ENCODE assay signal across 8 mouse cellular contexts in the genomic region with DNA sequence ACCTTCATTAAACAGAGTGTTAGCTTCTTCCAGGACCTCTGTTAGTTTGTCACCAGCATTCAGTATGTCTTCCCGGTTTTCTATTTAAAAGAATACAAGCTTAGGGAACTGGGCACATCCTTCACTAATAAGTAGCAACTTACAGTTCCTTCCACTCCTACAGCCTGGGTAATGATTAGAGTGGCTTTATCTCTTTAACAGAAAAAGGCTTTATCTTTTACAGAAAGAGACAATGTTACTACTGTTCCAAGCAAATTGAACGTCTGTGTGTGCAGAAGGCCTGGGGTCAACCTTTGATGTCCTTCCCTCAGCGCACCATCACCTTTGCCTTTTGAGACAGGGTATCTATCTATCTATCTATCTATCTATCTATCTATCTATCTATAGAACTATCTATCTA. TPM values are rescaled to one million over a fixed set of nuclear protein-coding genes. Genes with fewer than 3 reads are reported as not detected.
DNase-seq lines count a peak whose midpoint lies in the region; ATAC-seq and TF ChIP-seq lines count a peak whose summit lies in the region.

No protein-coding gene starts in this region.

- no peak for TF ChIP-seq CTCF in E14TG2a.4 (conservative IDR thresholded peaks at IDR 0.05; ENCODE audit: low read length)
- TF ChIP-seq CTCF in forebrain, postnatal 0 days (IDR thresholded peaks at IDR 0.05; ENCODE audit: low read depth): no peak
- no peak for TF ChIP-seq CTCF in liver, postnatal 0 days (IDR thresholded peaks at IDR 0.05; ENCODE audit: low read depth)

- 0 out of 2 replicates have a peak, but pooled peaks cover 3% of the 10 kb centered on the region for H3K9me3 ChIP-seq in heart, embryonic 12.5 days (replicated peaks)
- no peaks in the 10 kb centered on the region for H3K9me3 ChIP-seq in E14TG2a.4 (ENCODE audit: low read length)
- no peaks in the 10 kb centered on the region for H3K9me3 ChIP-seq in forebrain, postnatal 0 days (ENCODE audit: low read length)
- no peaks in the 10 kb centered on the region for H3K9me3 ChIP-seq in liver, postnatal 0 days (ENCODE audit: low read length)

- H3K4me1 ChIP-seq in heart, embryonic 12.5 days (replicated peaks): peaks cover 19% of the 10 kb centered on the region
- H3K4me1 ChIP-seq in E14TG2a.4 (replicated peaks; ENCODE audit: low read depth, low read length): peaks cover 58% of the 10 kb centered on the region
- H3K4me1 ChIP-seq in forebrain, postnatal 0 days (ENCODE audit: insufficient read depth): peaks cover 4% of the 10 kb centered on the region
- peaks cover 16% of the 10 kb centered on the region for H3K4me1 ChIP-seq in liver, postnatal 0 days (ENCODE audit: insufficient read depth)

- H3K36me3 ChIP-seq in heart, embryonic 12.5 days: peaks cover 39% of the 10 kb centered on the region
- peaks cover 51% of the 10 kb centered on the region for H3K36me3 ChIP-seq in E14TG2a.4 (ENCODE audit: insufficient read depth, low read length)
- no peaks in the 10 kb centered on the region for H3K36me3 ChIP-seq in forebrain, postnatal 0 days (ENCODE audit: insufficient read depth)
- peaks cover 34% of the 10 kb centered on the region for H3K36me3 ChIP-seq in liver, postnatal 0 days (replicated peaks; ENCODE audit: insufficient read depth, low read length)

- no peak for DNase-seq in heart, postnatal 4 days
- DNase-seq in forebrain, postnatal 0 days: no peak
- no peak for DNase-seq in liver, postnatal 0 days
- no peak for DNase-seq in layer of hippocampus, postnatal 25 days (ENCODE audit: extremely low spot score in 1 of 2, low spot score in 1 of 2)
- DNase-seq in gastrocnemius, adult 8-10 months (ENCODE audit: low spot score in 2 of 2): no peak
- DNase-seq in embryo, embryonic 9.5 days (ENCODE audit: extremely low spot score): no peak

- no peak for ATAC-seq in heart, embryonic 12.5 days (ENCODE audit: insufficient number of reproducible peaks, low FRiP score)
- no peak for ATAC-seq in forebrain, postnatal 0 days
- no peak for ATAC-seq in liver, postnatal 0 days

- peak overlapping the region; percentile 100 for H3K27ac ChIP-seq in heart, embryonic 12.5 days (ENCODE audit: poor library complexity, severe bottlenecking)
- H3K27ac ChIP-seq in forebrain, postnatal 0 days (ENCODE audit: low read depth, low read length): no peak overlapping the region
- peak overlapping the region; percentile 97 for H3K27ac ChIP-seq in liver, postnatal 0 days (ENCODE audit: low read depth)

- H3K9ac ChIP-seq in heart, embryonic 12.5 days: peak overlapping the region; percentile 98
- H3K9ac ChIP-seq in forebrain, postnatal 0 days: peak overlapping the region; percentile 72
- peak overlapping the region; percentile 88 for H3K9ac ChIP-seq in liver, postnatal 0 days (replicated peaks)

- H3K27me3 ChIP-seq in heart, embryonic 12.5 days (replicated peaks): no peaks in the 10 kb centered on the region
- no peaks in the 10 kb centered on the region for H3K27me3 ChIP-seq in E14TG2a.4 (ENCODE audit: insufficient read depth, low read length)
- no peaks in the 10 kb centered on the region for H3K27me3 ChIP-seq in forebrain, postnatal 0 days (ENCODE audit: insufficient read depth, low read length)
- no peaks in the 10 kb centered on the region for H3K27me3 ChIP-seq in liver, postnatal 0 days (ENCODE audit: insufficient read depth, low read length)

- peak overlapping the region; percentile 91 for H3K4me3 ChIP-seq in heart, embryonic 12.5 days
- H3K4me3 ChIP-seq in E14TG2a.4 (replicated peaks; ENCODE audit: low read length): peak overlapping the region; percentile 91
- H3K4me3 ChIP-seq in forebrain, postnatal 0 days (ENCODE audit: low read depth, low read length): peak overlapping the region; percentile 91
- H3K4me3 ChIP-seq in liver, postnatal 0 days (ENCODE audit: low read depth, low read length): peak overlapping the region; percentile 81

- WGBS in heart, embryonic 12.5 days: 51% methylated on average over 3 of the region's 3 CpGs
- WGBS in forebrain, postnatal 0 days: 46% methylated on average over 3 of the region's 3 CpGs
- WGBS in liver, postnatal 0 days (ENCODE audit: insufficient replicate concordance): 37% methylated on average over 3 of the region's 3 CpGs

- H3K4me2 ChIP-seq in heart, embryonic 12.5 days: peak overlapping the region; percentile 79
- H3K4me2 ChIP-seq in forebrain, postnatal 0 days (ENCODE audit: low read depth): peak overlapping the region; percentile 73
- H3K4me2 ChIP-seq in liver, postnatal 0 days (ENCODE audit: low read depth, low read length): peak overlapping the region; percentile 74

- no peak for TF ChIP-seq EP300 in liver, postnatal 0 days (IDR thresholded peaks at IDR 0.05; ENCODE audit: low read depth)

RNA-seq across cellular contexts. Expression of a gene that starts 25.7 kb away (rescaled TPM):
- 62.8 and 63.3 TPM in 2 replicates for polyA plus RNA-seq in heart, embryonic 12.5 days (2016; fragmentation: Nextera tagmentation; extraction: Ambion mirVana)
- total RNA-seq in heart, postnatal 4 days (2021): 10 to 100 TPM; 41.5 to 42.2 TPM
- 44.2 and 50.8 TPM in 2 replicates for total RNA-seq in forebrain, postnatal 0 days (2014; rRNA removed)
- polyA plus RNA-seq in forebrain, postnatal 0 days (2015; fragmentation: Nextera tagmentation; extraction: Ambion mirVana): 65.6 and 97.7 TPM in 2 replicates
- 21.2 and 25.1 TPM in 2 replicates for polyA plus RNA-seq in liver, postnatal 0 days (2015; fragmentation: Nextera tagmentation; extraction: Ambion mirVana)
- 10 to 100 TPM; 65.3 to 66.7 TPM for total RNA-seq in layer of hippocampus, postnatal 25 days (2021)
- 10 to 100 TPM; 42.2 to 46.4 (median 44.6) TPM for total RNA-seq in gastrocnemius, adult 8-10 months (2022)

RNA-seq across cellular contexts. Expression of a gene that starts 27.0 kb away (rescaled TPM):
- polyA plus RNA-seq in heart, embryonic 12.5 days (2016; fragmentation: Nextera tagmentation; extraction: Ambion mirVana): 138 and 142 TPM in 2 replicates
- total RNA-seq in heart, postnatal 4 days (2021): 10 to 100 TPM; 70.1 to 76.5 TPM
- 52.5 and 58.6 TPM in 2 replicates for total RNA-seq in forebrain, postnatal 0 days (2014; rRNA removed)
- 76.8 and 87.6 TPM in 2 replicates for polyA plus RNA-seq in forebrain, postnatal 0 days (2015; fragmentation: Nextera tagmentation; extraction: Ambion mirVana)
- 67.8 and 72.6 TPM in 2 replicates for polyA plus RNA-seq in liver, postnatal 0 days (2015; fragmentation: Nextera tagmentation; extraction: Ambion mirVana)
- total RNA-seq in layer of hippocampus, postnatal 25 days (2021): 10 to 100 TPM; 36.3 to 36.6 TPM
- 10 to 100 TPM; 29.8 to 34.9 (median 31.1) TPM for total RNA-seq in gastrocnemius, adult 8-10 months (2022)

RNA-seq across cellular contexts. Expression of a gene that starts 31.3 kb away (rescaled TPM):
- 53.7 and 58.6 TPM in 2 replicates for polyA plus RNA-seq in heart, embryonic 12.5 days (2016; fragmentation: Nextera tagmentation; extraction: Ambion mirVana)
- total RNA-seq in heart, postnatal 4 days (2021): 100 to 1,000 TPM; 140 to 147 TPM
- 49.1 and 54.1 TPM in 2 replicates for total RNA-seq in forebrain, postnatal 0 days (2014; rRNA removed)
- polyA plus RNA-seq in forebrain, postnatal 0 days (2015; fragmentation: Nextera tagmentation; extraction: Ambion mirVana): 51.3 and 60.9 TPM in 2 replicates
- polyA plus RNA-seq in liver, postnatal 0 days (2015; fragmentation: Nextera tagmentation; extraction: Ambion mirVana): 3.5 and 3.8 TPM in 2 replicates
- 10 to 100 TPM; 75.1 to 82.4 TPM for total RNA-seq in layer of hippocampus, postnatal 25 days (2021)
- total RNA-seq in gastrocnemius, adult 8-10 months (2022): 100 to 1,000 TPM; 458 to 672 (median 534) TPM
